Mouse (Mus musculus) stomach, embryonic 16.5 days (tissue): ENCODE data around the gene Rgs16. TPM values are rescaled to one million over a fixed set of nuclear protein-coding genes. Genes with fewer than 3 reads are reported as not detected.
"Not testable (repeated sequence)": the region's sequence is repeated elsewhere in the genome, so short reads cannot be mapped to it uniquely, and the experiment has no call there.

Experiments
- ATAC-seq: fragments of 200-750 bp; cut with Nextera tagmentation; 2 replicates; pipeline ENCODE4 v1.8.0; 2017; ENCODE audit warnings: moderate number of reproducible peaks, moderate TSS enrichment; ENCODE audit not compliant: insufficient read depth, low FRiP score
- H3K27ac ChIP-seq: fragments of 300-500 bp; sonication (generic); 2 replicates; pipeline ENCODE4 v1.5.1; 2014; ENCODE audit warnings: low read length
- H3K27me3 ChIP-seq: fragments of 300-500 bp; sonication (generic); 2 replicates; pipeline ENCODE4 v1.6.1; 2014; ENCODE audit warnings: low read length, control low read depth, mixed read lengths; ENCODE audit not compliant: control insufficient read depth, insufficient read depth
- H3K36me3 ChIP-seq: fragments of 300-500 bp; sonication (generic); 2 replicates; pipeline ENCODE4 v1.6.1; 2014; ENCODE audit warnings: low read length; ENCODE audit not compliant: control insufficient read depth, insufficient read depth
- H3K4me1 ChIP-seq: fragments of 300-500 bp; sonication (generic); 2 replicates; pipeline ENCODE4 v1.6.1; 2014; ENCODE audit warnings: low read length, control low read depth, mixed read lengths; ENCODE audit not compliant: control insufficient read depth, insufficient read depth
- H3K4me2 ChIP-seq: fragments of 300-500 bp; sonication (generic); 2 replicates; pipeline ENCODE4 v1.6.1; 2014; ENCODE audit warnings: low read depth, low read length, mixed read lengths
- H3K4me3 ChIP-seq: fragments of 300-500 bp; sonication (generic); replicated peaks from 2 replicates; pipeline ENCODE4 v1.5.1; 2014; ENCODE audit warnings: mild to moderate bottlenecking, low read length
- H3K9ac ChIP-seq: fragments of 300-500 bp; sonication (generic); 2 replicates; pipeline ENCODE4 v1.6.1; 2014; ENCODE audit warnings: low read length
- H3K9me3 ChIP-seq: fragments of 300-500 bp; sonication (generic); replicated peaks from 2 replicates; pipeline ENCODE4 v1.6.1; 2016; ENCODE audit warnings: low read length, control low read depth; ENCODE audit not compliant: control insufficient read depth
- WGBS: fragments of 180-500 bp; shearing (Covaris S2); extraction: QIAGEN DNeasy Blood & Tissue Kit; methylation state at CpG from one replicate; pipeline ENCODE4 v1.1.7; 2014; 5-methylcytosine and 5-hydroxymethylcytosine counted together
- polyA plus RNA-seq: library from polyadenylated mRNA; unstranded; fragments of >200 nt; fragmentation: Nextera tagmentation; extraction: Ambion mirVana; gene quantifications from 2 replicates; pipeline ENCODE4 v1.2.1, GENCODE M21; 2015

The Rgs16 gene
- polyA plus RNA-seq, 1 experiment from 2014 or later, result 5.0 TPM

- 67% methylated on average over 25 of the region's 25 CpGs for WGBS
- Histone ChIP-seq H3K9me3 (no peaks in the 10 kb centered on the region), H3K4me2 (no peak overlapping the region), H3K4me1 (peaks cover 10% of the 10 kb centered on the region; the same call in 1 of the 2 replicates), H3K36me3 (no peaks in the 10 kb centered on the region), H3K9ac (no peak overlapping the region), H3K4me3 (no peak overlapping the region), H3K27ac (no peak overlapping the region), H3K27me3 (no peaks in the 10 kb centered on the region)
- no peak for ATAC-seq
These were observed 13.7 kb downstream of the Rgs16 start for GRCm38 (mm10) chr1:153753725-153754464.

GRCm38 (mm10) chr1:153764136-153764535, 24.0 kb downstream of the Rgs16 start:
- ATAC-seq, result no peak
- no peaks in the 10 kb centered on the region for H3K27me3 ChIP-seq
- no peaks in the 10 kb centered on the region for H3K4me1 ChIP-seq
- 84% methylated on average over 11 of the region's 11 CpGs for WGBS
- H3K4me2 ChIP-seq, result no peak overlapping the region
- H3K4me3 ChIP-seq, result no peak overlapping the region
- no peak overlapping the region for H3K9ac ChIP-seq
- H3K9me3 ChIP-seq, result no peaks in the 10 kb centered on the region
- no peaks in the 10 kb centered on the region for H3K36me3 ChIP-seq
- no peak overlapping the region for H3K27ac ChIP-seq

- no peak overlapping the region for H3K4me2 ChIP-seq
- no peaks in the 10 kb centered on the region for H3K36me3 ChIP-seq
- no peaks in the 10 kb centered on the region for H3K4me1 ChIP-seq
- no peak overlapping the region for H3K9ac ChIP-seq
- no peaks in the 10 kb centered on the region for H3K9me3 ChIP-seq
- H3K27ac ChIP-seq, result no peak overlapping the region
- ATAC-seq, result no peak
- H3K4me3 ChIP-seq, result no peak overlapping the region
- 51% methylated on average over 8 of the region's 8 CpGs for WGBS
- no peaks in the 10 kb centered on the region for H3K27me3 ChIP-seq
These were observed 26.1 kb downstream of the Rgs16 start for GRCm38 (mm10) chr1:153766298-153766697.

GRCm38 (mm10) chr1:153767281-153767680, 27.1 kb downstream of the Rgs16 start:
- Histone ChIP-seq H3K9me3 (no peaks in the 10 kb centered on the region), H3K27me3 (no peaks in the 10 kb centered on the region), H3K4me3 (no peak overlapping the region), H3K4me1 (no peaks in the 10 kb centered on the region), H3K36me3 (no peaks in the 10 kb centered on the region), H3K4me2 (no peak overlapping the region), H3K27ac (no peak overlapping the region), H3K9ac (no peak overlapping the region)
- ATAC-seq, result no peak
- WGBS, result 74% methylated on average over 1 of the region's 1 CpGs

GRCm38 (mm10) chr1:153768465-153768864, 28.3 kb downstream of the Rgs16 start:
- Histone ChIP-seq H3K27ac (0 out of 2 replicates have a peak overlapping the region, but pooled peaks have one; percentile 0), H3K4me2 (no peak overlapping the region), H3K27me3 (no peaks in the 10 kb centered on the region), H3K36me3 (no peaks in the 10 kb centered on the region), H3K4me1 (no peaks in the 10 kb centered on the region), H3K9ac (no peak overlapping the region), H3K4me3 (no peak overlapping the region), H3K9me3 (no peaks in the 10 kb centered on the region)
- ATAC-seq, result no peak
- WGBS, result 66% methylated on average over 5 of the region's 5 CpGs

- H3K4me2 ChIP-seq, ATAC-seq: not testable (repeated sequence)
These were observed 29.4 kb downstream of the Rgs16 start for GRCm38 (mm10) chr1:153769571-153769970.

GRCm38 (mm10) chr1:153769998-153770775, 30.0 kb downstream of the Rgs16 start:
- Histone ChIP-seq H3K27ac (peak overlapping the region; percentile 21; the same call in 1 of the 2 replicates), H3K4me1 (no peaks in the 10 kb centered on the region), H3K36me3 (no peaks in the 10 kb centered on the region), H3K9me3 (no peaks in the 10 kb centered on the region), H3K4me2 (no peak overlapping the region), H3K4me3 (no peak overlapping the region), H3K9ac (no peak overlapping the region), H3K27me3 (no peaks in the 10 kb centered on the region)
- peak; percentile 79 for ATAC-seq
- 50% methylated on average over 10 of the region's 10 CpGs for WGBS

More at GRCm38 (mm10) chr1:153769571-153769970, 29.4 kb downstream of the Rgs16 start:
- H3K9me3 ChIP-seq, H3K4me1 ChIP-seq, H3K9ac ChIP-seq, H3K36me3 ChIP-seq, H3K27me3 ChIP-seq, H3K4me3 ChIP-seq: not testable (repeated sequence)
- 46% methylated on average over 6 of the region's 6 CpGs for WGBS
- peak overlapping the region; percentile 21; the same call in 1 of the 2 replicates for H3K27ac ChIP-seq

- 75% methylated on average over 1 of the region's 1 CpGs for WGBS
These were observed 30.6 kb downstream of the Rgs16 start for GRCm38 (mm10) chr1:153770776-153771167.

GRCm38 (mm10) chr1:153775174-153775573, 35.0 kb downstream of the Rgs16 start:
- no peak for ATAC-seq
- H3K9me3 ChIP-seq, result no peaks in the 10 kb centered on the region
- no peak overlapping the region for H3K4me3 ChIP-seq
- WGBS, result 70% methylated on average over 6 of the region's 6 CpGs
- H3K27me3 ChIP-seq, result no peaks in the 10 kb centered on the region
- no peaks in the 10 kb centered on the region for H3K4me1 ChIP-seq
- no peak overlapping the region for H3K4me2 ChIP-seq
- H3K9ac ChIP-seq, result no peak overlapping the region
- H3K27ac ChIP-seq, result no peak overlapping the region
- H3K36me3 ChIP-seq, result no peaks in the 10 kb centered on the region

More at GRCm38 (mm10) chr1:153770776-153771167, 30.6 kb downstream of the Rgs16 start:
- Histone ChIP-seq H3K36me3 (no peaks in the 10 kb centered on the region), H3K27me3 (no peaks in the 10 kb centered on the region), H3K4me2 (no peak overlapping the region), H3K4me3 (no peak overlapping the region), H3K9me3 (no peaks in the 10 kb centered on the region), H3K4me1 (no peaks in the 10 kb centered on the region), H3K9ac (no peak overlapping the region), H3K27ac (no peak overlapping the region)
- peak; percentile 12; the same call in 1 of the 2 replicates for ATAC-seq
